Mouse (Mus musculus): ENCODE results near the gene Thap7. TPM values are rescaled to one million over a fixed set of nuclear protein-coding genes. Genes with fewer than 3 reads are reported as not detected.

The Thap7 gene
- total and polyA plus RNA-seq, 3 experiments: 65.4 to 65.5 TPM; not detected in 1

GRCm38 (mm10) chr16:17542632-17543031 lies 11.7 kb upstream of the Thap7 start:
- no peaks in the 10 kb centered on the region for H3K36me3 ChIP-seq (ENCODE audit: control insufficient read depth in 1 of 2, insufficient read depth in 2 of 2, low read length in 2 of 2)
- no peak overlapping the region for H3K9ac ChIP-seq (ENCODE audit: control insufficient read depth, low read depth, low read length, poor library complexity, severe bottlenecking)
- no peaks in the 10 kb centered on the region for H3K79me2 ChIP-seq (ENCODE audit: control insufficient read depth, insufficient read depth, low read length, poor library complexity)
- H3K4me3 ChIP-seq (ENCODE audit: control insufficient read depth in 1 of 2, insufficient read depth in 1 of 2, low read depth in 2 of 2, low read length in 2 of 2): no peak overlapping the region
- no peaks in the 10 kb centered on the region for H3K9me3 ChIP-seq (replicated peaks; ENCODE audit: insufficient read depth, low read length)
- TF ChIP-seq JUND (IDR thresholded peaks at IDR 0.05; ENCODE audit: low read depth, low read length) (no peak), MEF2A (IDR thresholded peaks at IDR 0.05; ENCODE audit: extremely low read depth, insufficient replicate concordance, low read depth, low read length, poor library complexity, severe bottlenecking) (no peak), TCF12 (IDR thresholded peaks at IDR 0.05; ENCODE audit: low read depth, low read length) (no peak), GATA1 (IDR thresholded peaks at IDR 0.05; ENCODE audit: low read depth, low read length) (no peak)
- no peaks in the 10 kb centered on the region for H3K4me1 ChIP-seq (ENCODE audit: control insufficient read depth in 1 of 2, insufficient read depth in 2 of 2, low read length in 2 of 2)
- H3K27ac ChIP-seq (ENCODE audit: control insufficient read depth, low read depth, low read length): no peak overlapping the region
- DNase-seq (ENCODE audit: low read depth, low spot score): no peak
- peaks cover 15 to 24% of the 10 kb centered on the region in 2 experiments for H3K27me3 ChIP-seq (ENCODE audit: control insufficient read depth in 1 of 2, insufficient read depth in 2 of 2, low read length in 2 of 2)

- no peak for TF ChIP-seq MYC (IDR thresholded peaks at IDR 0.05; ENCODE audit: low read depth, low read length)
- Histone ChIP-seq H3K79me2 (ENCODE audit: control insufficient read depth, insufficient read depth, low read length, poor library complexity) (no peaks in the 10 kb centered on the region), H3K4me3 (ENCODE audit: control insufficient read depth in 1 of 2, insufficient read depth in 1 of 2, low read depth in 2 of 2, low read length in 2 of 2) (no peak overlapping the region)
These were observed 5.6 kb upstream of the Thap7 start for GRCm38 (mm10) chr16:17536584-17536983.

DNA sequence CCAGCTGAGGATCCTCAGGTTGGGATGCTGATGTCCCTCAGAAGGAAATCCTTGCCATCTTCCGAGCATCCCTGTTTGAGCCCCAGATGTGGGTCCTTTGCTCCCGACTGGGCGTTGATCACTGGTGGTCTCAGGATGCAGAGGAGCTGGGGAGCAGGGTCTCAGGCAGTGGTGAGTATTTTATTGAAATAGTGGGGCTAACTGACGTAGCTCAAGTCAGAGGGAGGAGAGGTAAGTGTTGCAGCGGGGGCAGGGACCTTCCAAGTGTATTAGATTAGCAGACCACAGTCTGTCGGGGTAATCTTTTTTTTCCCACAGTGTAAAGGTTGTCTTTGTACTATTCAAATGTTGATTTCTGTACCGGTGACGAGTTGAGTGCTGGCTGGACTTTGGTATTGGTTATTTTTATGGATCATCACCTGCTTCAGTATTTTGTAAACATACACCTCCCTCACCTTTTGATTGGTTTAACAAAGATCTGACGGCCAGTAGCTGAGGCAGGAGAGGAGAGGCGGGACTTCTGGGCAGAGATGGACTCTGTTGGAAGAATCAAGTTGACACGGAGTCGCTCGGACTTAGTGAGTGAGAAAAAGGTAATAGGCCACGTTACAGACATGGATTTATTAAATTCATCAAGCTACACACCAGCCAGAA lies 1.9 kb upstream of the Thap7 start:
- TF ChIP-seq USF1 (IDR thresholded peaks at IDR 0.05; ENCODE audit: low read depth, low read length): no peak
- TF ChIP-seq MAX (IDR thresholded peaks at IDR 0.05; ENCODE audit: low read length): no peak
- no peak for TF ChIP-seq ZMIZ1 (IDR thresholded peaks at IDR 0.05; ENCODE audit: low read depth, low read length)
- TF ChIP-seq SMC3 (IDR thresholded peaks at IDR 0.05; ENCODE audit: low read depth, low read length): no peak
- no peak for TF ChIP-seq JUND (IDR thresholded peaks at IDR 0.05; ENCODE audit: low read depth, low read length)
- TF ChIP-seq GATA1 (IDR thresholded peaks at IDR 0.05; ENCODE audit: low read depth, low read length): no peak
- TF ChIP-seq TBP (IDR thresholded peaks at IDR 0.05; ENCODE audit: low read depth, low read length): no peak
- no peak overlapping the region for H3K9ac ChIP-seq (ENCODE audit: control insufficient read depth, low read depth, low read length, poor library complexity, severe bottlenecking)
- peaks cover 0 to 13% of the 10 kb centered on the region in 2 experiments; a peak in 2 of 4 replicates for H3K4me1 ChIP-seq (ENCODE audit: control insufficient read depth in 1 of 2, insufficient read depth in 2 of 2, low read length in 2 of 2)

More at GRCm38 (mm10) chr16:17536584-17536983, 5.6 kb upstream of the Thap7 start:
- Histone ChIP-seq H3K4me1 (ENCODE audit: control insufficient read depth in 1 of 2, insufficient read depth in 2 of 2, low read length in 2 of 2) (peaks cover 0 to 3% of the 10 kb centered on the region in 2 experiments; a peak in 2 of 4 replicates), H3K27ac (ENCODE audit: control insufficient read depth, low read depth, low read length) (no peak overlapping the region), H3K9ac (ENCODE audit: control insufficient read depth, low read depth, low read length, poor library complexity, severe bottlenecking) (no peak overlapping the region), H3K27me3 (ENCODE audit: control insufficient read depth in 1 of 2, insufficient read depth in 2 of 2, low read length in 2 of 2) (peaks cover 11 to 12% of the 10 kb centered on the region in 2 experiments), H3K36me3 (ENCODE audit: control insufficient read depth in 1 of 2, insufficient read depth in 2 of 2, low read length in 2 of 2) (peaks cover 0 to 2% of the 10 kb centered on the region in 2 experiments; a peak in 2 of 4 replicates), H3K9me3 (replicated peaks; ENCODE audit: insufficient read depth, low read length) (no peaks in the 10 kb centered on the region)
- DNase-seq (ENCODE audit: low read depth, low spot score): no peak

More for the DNA sequence above, 1.9 kb upstream of the Thap7 start:
- no peak overlapping the region for H3K4me3 ChIP-seq (ENCODE audit: control insufficient read depth in 1 of 2, insufficient read depth in 1 of 2, low read depth in 2 of 2, low read length in 2 of 2)
- peaks cover 0 to 12% of the 10 kb centered on the region in 2 experiments; a peak in 2 of 4 replicates for H3K36me3 ChIP-seq (ENCODE audit: control insufficient read depth in 1 of 2, insufficient read depth in 2 of 2, low read length in 2 of 2)
- H3K27me3 ChIP-seq (ENCODE audit: control insufficient read depth in 1 of 2, insufficient read depth in 2 of 2, low read length in 2 of 2): peaks cover 0 to 4% of the 10 kb centered on the region in 2 experiments; a peak in 1 of 4 replicates
- no peak overlapping the region for H3K27ac ChIP-seq (ENCODE audit: control insufficient read depth, low read depth, low read length)
- peaks cover 18% of the 10 kb centered on the region for H3K79me2 ChIP-seq (ENCODE audit: control insufficient read depth, insufficient read depth, low read length, poor library complexity)
- no peaks in the 10 kb centered on the region for H3K9me3 ChIP-seq (replicated peaks; ENCODE audit: insufficient read depth, low read length)
- no peak for DNase-seq (ENCODE audit: low read depth, low spot score)
